Mouse (Mus musculus) spleen, postnatal 36 days (tissue): Measurements from ENCODE around the gene Rufy3.
A peak's percentile ranks its signal among the peaks of the same experiment; 100 is the strongest.

ENCODE experiments used
- DNase-seq, 2 experiments: peaks; one replicate each; pipeline ENCODE4 v3.0.0; 2022; ENCODE audit warnings: low spot score in 2 of 2, mixed read lengths in 1 of 2

Gene Rufy3

DNA sequence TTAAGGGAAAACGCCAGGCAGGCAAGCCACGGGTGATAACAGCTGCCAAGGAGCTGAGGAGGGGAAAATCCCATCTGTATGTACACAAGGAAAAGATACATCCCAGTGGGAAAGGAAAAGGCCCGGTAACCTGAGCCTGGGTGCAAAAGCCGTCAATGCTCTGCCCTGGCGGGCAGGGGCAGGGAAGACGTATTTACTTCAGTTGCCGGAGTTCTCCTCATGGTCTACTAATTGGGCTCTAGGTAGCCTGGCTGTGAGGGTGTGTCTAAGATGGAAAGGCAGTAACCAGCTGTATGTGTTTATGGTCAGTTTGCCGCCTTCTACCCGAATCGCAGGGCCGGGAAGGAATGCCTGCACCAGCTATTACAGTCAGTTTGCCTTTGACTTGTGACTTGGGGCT is 64.3 kb downstream of the Rufy3 start:
- DNase-seq = no peak

DNA sequence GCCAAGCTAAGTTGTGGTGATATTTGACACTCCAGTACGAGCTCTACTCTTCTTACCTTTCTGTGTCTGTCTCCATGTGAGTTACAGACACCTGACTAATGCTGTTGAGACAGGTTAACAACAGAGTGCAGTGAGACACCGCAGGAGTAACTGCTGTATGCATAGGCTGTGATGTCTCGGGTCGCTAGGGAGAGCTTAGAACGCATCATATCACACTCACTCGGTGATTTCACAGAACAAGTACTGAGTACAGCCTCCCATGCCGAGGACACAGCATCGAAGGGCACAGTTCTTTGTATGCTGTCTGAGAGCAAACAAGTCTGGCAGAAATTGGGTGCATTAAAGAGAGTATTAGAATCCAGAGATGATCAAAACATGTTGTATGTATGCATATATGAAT is 65.1 kb downstream of the Rufy3 start:
- DNase-seq = no peak

DNA sequence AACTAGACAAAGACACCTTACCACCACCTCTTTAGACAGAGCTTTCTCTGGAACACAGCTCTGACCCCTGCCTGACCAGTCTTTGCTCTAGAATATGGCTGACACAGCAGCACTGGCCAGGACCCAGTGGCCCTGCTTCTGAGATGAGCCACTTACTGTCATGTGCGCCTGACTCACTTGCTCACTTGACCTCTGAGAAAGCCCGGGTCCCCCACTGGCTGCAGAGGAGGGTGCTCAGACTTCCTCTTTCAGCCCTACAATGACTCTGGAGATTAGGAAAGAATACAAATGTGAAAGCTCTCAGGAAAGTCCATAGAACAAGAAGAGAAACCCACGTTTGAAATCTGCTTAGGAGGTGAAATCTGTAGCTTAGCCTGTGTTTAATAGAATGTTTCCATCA is 66.0 kb downstream of the Rufy3 start:
- peak; percentile 26 to 37 for DNase-seq

DNA sequence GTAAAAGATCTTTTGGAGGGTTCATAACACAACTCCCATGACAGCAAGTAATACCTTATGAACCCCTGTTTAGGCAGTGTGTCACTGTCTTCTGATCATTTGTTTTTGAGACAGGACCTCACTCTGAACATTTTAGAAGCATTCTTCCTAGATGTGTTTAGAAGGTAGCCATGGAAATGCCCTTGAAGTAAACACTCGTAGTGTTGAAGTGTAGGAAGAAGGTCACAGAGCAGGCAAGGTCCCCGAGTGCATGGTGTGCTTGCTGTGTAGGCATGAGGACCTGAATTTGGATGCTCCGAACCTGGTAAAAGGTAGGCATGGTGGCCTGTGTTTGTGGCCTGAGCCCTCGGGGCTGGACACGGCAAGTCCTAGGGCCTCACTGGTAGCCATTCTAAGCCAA is 66.7 kb downstream of the Rufy3 start:
- DNase-seq = no peak

DNA sequence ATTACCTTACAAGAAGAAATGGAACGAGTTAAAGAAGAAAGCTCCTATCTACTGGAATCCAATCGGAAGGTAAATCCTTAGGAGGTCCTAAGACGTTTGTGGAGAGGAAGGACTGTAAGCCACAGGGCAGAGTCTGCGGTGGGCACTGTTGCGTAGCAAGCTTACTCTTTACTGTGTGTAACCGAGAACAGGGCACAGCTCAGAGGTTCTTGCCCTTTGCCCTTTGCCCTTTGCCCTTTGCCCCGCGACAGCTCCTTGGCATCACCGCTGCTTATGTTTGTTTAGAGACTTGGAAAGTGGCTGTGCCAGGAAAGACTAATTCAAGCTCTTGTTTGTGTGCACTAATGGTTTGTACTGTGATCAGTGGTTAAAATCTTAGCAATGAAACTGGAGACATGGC is 67.6 kb downstream of the Rufy3 start:
- no peak for DNase-seq

DNA sequence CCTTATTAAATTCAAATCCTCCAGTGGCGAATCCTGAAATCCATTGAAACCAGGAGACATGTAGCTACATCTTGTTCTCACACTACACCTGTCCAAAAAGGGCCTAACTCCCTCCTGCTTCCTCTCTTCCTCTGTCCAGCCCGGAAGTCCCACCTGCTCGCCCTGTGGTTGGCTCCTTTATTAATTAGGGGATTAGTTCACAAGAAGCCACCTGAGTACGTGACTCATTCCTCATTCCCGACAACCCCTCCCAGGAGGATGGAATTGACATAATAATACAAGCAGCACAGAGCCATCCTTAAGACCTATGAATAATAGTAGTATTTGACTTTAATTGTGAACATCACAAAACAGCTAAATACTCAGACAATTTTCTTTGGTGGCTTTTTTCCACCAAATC is 69.2 kb downstream of the Rufy3 start:
- DNase-seq = no peak

DNA sequence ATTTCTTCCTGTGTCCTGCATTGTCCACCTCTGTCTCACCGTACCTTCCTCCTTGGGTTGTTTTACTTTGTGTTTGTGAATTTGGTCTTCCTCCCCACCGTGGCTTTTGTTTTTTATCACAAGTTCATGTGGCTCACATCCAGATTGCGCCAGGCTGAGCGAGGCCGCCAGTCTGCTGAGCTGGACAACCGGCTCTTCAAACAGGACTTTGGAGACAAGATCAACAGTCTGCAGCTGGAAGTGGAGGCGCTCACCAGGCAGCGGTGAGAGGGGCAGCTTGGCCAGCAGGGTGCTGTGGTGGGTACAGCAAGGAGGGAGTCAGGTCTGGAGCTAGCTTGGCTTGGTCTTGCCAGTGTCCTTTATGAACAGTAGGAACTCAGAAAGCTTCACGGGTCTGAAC is 77.9 kb downstream of the Rufy3 start:
- DNase-seq = no peak

DNA sequence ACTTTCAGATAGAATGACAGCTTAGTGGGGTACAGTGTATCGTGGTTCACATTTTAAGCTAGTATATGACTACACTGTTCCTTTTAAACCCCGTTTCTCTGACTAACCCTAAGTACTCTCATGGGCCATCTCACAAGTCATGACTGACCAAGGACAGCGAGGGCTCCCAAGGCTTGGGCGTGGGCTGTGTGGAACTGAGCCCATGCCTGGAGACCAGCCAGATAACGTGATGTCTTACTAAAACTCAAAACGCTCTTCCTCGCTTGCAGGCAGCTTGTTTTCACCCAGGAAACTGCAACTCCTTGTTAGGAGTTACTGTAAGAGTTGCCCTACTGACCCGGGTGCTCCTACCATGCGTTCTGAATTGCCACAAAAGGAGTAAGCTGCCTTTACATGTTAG is 78.7 kb downstream of the Rufy3 start:
- DNase-seq = no peak

DNA sequence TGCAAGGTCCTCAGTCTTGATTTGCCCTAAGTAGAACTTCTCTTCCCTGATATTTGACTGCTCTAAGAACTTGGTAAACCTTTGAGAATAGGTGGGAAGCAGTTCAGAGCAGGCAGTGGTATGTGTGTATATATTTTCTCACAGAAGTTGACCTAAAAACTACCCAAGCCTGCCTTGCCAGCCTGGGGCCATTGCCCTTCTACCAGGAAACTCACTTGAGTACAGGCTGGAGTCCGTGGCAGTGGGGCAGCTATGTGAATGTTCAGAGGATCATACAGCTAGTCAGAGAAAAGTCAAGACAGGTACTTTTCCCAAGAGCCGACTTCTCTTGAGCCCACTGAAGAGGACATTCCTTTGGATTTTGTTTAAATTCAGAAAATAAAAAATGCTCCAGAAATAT is 80.1 kb downstream of the Rufy3 start:
- no peak for DNase-seq

DNA sequence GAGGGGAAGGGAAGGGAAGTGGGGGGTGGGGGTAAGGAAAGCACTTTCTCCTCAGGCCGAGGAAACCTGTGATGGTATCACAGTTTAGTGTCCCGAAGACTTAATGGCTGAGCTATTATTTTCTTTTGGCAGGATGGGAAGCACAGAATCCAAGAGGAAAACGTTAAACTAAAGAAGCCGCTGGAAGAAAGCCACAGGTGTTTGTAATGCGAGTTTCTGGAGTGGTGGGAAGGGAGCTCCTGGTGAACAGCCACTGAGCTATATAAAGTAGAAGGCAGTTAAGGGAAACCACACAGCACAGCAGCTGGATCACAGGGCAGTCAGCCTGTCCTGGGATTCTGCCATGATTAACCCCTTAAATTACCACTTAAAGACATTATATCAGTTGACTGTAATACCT is 80.6 kb downstream of the Rufy3 start:
- no peak for DNase-seq

DNA sequence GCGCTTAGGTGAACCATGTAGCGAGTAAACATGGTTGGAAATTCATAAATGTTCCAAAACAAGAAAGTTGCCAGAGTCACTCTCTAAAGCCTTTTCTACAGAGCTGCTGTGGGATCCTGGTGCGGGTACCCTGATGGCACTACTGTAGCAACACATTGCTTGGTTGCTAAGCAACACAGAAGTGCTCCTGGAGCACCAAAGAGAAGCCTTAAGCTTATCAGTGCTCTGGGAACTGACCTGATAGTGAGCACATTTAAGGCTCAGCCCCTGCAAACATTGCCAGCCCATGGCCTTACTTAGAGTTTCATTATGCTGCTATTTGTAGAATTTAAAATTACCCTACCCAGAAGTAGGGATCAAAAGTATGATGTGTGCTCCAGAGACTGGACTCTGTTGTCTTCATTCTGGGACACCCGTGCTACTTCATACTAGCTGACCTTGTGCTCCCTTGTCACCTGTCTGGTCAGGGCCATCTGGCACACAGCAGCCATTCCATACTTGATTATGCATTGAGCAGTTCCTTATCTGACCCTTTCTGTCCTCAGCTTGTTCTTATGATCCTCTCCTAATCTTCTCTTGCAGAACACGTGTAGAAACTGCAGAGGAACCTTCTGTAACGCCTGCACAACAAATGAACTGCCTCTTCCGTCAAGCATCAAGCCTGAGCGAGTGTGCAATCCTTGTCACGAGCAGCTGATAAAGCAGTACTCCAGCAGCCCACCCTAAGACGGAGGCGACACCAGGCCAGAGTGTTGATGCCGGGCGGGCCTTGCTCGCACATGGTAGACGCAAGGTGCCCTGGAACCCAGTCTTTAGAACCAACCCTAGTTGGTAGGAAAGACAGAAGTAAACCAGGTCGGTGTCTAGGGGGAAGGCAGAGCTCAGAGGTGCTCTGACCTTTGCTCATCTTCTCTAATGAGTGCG is 84.7 kb downstream of the Rufy3 start:
- no peak for DNase-seq

DNA sequence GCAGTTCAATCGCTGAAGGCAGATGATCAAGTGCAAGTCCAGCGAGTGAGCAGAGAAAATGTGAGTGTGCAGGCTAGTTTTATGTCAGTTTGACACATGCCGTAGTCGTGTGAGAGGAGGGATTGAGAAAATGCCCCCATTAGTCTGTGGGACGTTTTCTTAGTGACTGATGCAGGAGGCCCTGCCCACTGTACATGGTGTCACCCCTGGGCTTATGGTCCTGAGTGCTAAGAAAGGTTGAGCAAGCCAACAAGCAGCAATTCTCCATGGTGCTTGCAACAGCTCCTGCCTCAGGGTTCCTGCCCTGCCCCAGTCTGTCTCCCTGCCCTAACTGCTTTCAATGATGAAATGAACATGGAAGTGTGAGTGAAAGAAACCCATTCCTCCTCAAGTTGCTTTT is 87.7 kb downstream of the Rufy3 start:
- no peak for DNase-seq

DNA sequence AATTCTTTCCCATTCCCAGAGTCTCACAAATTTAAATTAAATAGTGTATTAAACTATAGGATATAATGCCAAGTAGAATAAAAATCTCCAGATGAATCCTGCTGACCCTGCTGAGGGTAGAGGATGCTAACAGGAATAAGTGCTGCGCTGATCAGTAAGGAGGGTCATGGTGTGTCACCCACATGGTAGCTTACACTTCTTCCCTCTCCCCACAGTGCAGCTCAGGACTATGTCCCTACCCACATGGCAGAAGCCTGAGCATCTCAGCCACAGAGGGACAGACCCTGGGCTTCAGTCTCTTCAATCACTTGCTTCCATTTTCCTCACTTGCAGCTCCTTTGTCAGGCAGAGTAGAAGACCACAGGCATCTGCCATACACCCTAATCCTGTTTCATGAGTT is 93.0 kb downstream of the Rufy3 start:
- DNase-seq = no peak

DNA sequence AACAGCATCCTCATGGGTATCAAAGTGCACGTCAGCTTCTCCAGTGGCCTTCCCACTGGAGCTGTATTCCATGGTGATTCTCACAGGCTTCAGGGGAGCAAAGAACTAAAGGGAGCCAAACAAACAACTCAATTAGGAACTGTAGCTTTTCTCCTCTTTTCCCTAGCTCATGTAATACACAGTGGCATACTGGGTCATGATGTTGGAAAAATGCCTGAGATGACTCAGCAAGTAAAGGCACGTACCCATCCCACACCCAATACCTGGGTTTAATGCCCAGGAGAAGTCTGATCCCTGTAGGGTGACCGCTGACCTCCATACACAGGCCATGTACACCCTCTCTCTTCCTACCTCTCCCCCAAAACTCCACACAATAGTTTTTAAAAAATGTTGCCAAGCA is 98.3 kb downstream of the Rufy3 start:
- DNase-seq = no peak

DNA sequence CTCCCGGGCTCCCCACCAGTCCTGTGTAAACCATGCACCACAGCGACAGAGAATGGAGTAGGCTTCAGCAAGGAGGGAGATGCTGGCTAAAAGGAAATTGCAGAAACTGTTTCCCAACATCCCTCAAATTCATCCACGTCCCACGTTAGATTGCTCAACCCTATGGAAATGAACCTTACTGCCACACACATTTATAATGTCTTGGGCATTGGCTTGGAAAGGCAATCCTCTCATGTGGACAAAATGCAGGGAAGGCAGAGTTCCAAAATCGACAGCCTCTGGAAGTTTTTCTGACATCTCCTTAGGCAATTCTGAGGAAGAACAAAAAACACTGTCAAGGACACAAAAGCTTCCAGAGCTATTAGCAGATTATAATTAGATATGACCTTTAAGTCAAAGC is 99.0 kb downstream of the Rufy3 start:
- DNase-seq = no peak

DNA sequence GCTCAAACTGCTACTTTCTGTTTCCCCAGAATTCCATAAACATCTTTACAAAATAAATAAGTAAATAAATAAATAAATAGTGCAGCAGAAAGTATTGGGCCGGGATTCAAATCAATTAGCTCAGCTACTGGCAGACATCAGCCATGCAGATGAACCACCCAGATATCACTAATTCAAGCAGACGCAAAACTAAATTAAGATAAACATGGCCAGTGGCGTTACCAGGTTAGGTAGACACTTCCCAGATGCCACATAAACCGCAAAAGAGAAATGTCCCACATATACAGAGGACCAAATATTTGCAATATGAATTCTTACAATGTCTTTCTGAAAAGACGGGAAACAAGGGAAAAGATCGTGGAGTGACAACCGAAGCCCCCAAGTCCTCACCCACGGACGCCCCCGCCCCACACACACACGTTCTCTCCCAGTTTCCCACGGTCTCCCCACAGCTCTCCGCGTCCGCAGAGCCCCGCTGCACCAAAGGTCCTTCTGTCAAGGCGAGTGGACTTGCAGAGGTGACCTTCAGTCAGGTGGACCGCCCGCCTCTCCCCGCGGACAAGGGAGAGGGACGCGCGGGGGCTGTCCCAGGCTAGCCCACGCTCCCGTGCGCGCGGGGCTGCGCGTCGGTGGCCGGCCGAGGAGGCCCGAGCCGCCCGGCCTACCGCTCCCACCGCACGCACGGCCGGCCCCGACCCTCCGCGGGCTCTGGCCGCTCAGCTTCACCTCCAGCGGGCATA is 110.0 kb downstream of the Rufy3 start:
- DNase-seq = no peak

DNA sequence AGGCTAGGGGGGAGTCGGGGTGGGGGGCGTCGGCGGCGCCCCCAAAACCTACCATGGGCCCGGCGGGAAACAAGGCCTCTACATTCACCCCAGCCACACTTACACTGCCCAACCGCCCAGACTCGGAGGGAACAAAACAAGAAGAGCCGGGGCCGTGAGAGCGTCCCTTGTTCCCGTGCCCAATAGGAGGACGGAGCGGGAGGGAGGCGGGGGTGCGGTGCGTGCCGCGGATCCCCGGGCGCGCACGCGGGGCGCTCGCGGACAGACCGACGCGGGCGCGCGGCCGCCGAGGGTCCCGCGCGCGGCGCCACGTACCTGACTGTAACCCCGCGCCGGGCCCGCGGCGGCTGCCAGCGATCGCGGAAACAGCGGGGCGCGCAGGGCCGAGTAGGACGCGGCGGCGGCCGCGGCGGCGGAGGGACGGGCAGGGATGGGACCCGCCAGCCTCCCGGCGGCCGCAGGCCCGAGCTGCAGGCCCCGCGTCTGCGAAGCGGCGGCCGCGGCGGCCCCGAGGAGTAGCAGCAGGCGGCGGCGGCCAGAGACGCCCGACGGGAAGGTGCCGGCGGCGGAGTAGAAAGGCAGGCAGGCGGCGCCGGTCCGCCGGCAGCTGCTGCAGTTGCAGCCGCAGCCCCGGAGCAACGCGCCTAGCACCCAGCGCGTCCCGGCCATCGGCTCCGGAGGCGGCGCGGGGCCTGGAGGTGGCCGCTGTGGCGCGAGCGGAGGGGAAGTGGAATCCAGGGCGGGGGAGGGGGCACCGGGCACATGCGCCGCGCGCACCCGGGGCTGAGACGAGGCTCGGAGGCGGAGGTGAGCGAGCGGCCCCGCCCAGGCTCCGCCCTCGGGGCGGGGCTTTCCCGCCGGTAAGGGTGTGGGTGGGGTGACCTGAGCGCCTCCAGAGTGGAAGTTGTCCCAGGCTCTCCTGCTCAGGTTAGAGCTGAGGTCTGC is 110.9 kb downstream of the Rufy3 start, which contains the start of gene Grsf1:
TSS of gene Grsf1 (minus strand) at position 729 of the 945 bp plus-strand sequence.
- DNase-seq = peak; percentile 90 to 91

DNA sequence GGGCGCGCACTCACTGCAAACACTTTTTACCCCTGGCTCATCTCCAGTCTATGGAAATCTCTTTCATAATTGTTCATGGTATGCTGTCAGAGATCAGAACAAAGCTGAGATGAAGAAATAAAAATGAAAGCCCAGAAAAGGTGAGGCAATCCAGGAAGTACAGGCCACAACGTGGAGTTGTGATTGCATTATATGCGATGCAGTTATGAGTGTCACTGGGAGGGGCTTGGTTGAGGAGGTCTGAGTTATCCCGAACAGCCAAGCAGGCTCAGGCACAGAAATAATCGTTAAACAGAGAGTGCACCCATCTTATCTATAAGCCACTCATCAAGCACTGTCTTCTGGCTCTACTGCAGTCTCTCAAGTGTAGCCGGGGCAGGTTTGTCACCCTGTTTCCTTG is 114.1 kb downstream of the Rufy3 start:
- no peak for DNase-seq

DNA sequence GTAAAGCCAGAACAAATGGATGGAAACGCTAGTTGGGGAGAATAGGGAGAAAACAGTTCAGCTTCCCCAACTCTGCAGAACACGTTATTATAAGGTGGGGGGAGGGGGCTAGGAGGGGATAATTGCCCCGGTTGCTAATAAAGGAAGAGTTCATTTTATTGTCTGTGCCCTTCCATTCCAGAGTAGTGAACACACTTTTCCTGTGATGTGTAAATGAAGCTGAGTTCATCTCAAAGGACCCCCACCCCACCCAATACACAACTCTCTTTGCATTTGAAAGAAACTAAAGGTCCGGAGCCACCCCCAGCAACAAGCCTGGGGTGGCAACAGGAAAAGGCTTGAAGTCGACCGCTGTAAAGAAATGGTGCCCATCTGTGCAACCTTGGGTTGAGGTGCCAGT is 114.5 kb downstream of the Rufy3 start:
- no peak for DNase-seq

DNA sequence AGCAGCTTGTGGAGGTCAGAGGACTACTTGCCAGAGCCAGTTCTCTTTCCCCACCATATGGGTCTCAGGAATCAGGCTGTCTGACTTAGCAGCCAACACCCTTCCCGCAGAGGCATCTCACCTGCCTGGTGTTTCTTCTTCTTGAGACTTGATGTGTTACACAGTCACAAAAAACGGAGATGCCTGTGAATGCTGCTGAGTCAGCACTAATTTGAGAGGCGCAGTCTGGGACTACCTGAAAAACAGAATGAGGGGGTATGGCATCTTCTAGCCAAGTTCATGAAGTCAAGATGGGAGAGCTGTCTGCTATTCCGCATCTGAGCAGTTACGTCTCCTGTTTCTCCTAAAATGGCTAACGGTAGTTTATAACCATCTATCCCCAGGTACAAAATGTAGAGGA is 115.7 kb downstream of the Rufy3 start:
- no peak for DNase-seq

DNA sequence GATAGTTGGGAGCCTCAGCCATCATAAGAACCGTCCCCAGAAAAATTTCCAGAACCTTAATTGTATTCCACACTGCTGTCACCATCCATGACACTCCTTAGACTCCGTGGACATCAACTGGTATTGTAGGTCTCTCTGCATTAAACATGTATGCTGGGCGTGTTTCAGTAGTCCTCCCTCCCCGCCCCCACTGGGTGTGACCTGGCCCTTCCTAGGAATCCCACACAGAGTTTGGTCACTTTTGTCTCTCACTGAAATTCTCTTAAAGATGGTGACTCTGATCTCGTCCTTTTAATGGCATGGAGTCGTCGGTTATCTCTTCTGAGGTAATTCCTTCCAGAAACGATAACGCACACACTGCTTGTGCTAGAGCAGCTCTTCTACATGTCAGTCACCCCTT is 118.9 kb downstream of the Rufy3 start:
- no peak for DNase-seq

DNA sequence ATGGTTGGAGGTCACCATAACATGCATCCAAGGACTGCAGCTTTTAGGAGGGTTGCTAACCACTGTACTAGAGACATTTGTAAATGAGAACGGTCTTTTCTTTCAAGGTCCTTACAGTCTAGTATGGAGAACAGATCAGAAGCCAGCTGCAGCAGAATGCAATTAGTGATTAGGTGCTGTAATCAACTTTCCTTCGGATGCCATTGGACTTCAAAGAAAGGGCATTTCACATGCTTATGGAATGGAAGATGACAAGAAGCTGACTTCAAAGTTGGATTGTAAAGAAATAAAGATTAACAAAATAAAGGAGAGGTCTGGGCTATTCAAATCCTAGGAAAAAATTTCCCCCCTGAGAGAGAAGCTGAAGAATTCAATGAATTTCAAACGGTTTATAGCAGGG is 119.4 kb downstream of the Rufy3 start:
- DNase-seq = no peak
